Mouse (Mus musculus): ENCODE data around the gene Fkbp9. TPM values are rescaled to one million over a fixed set of nuclear protein-coding genes. Genes with fewer than 3 reads are reported as not detected.

Gene Fkbp9
- polyA plus RNA-seq, 1 experiment, result 31.8 TPM

- Histone ChIP-seq H3K27ac (ENCODE audit: insufficient read depth, low read length) (peak overlapping the region; percentile 83), H3K4me3 (ENCODE audit: insufficient read depth, low read length) (peak overlapping the region; percentile 58), H3K4me1 (ENCODE audit: control insufficient read depth, insufficient read depth, low read length) (peaks cover 2% of the 10 kb centered on the region; the same call in 1 of the 2 replicates)
- no peak for TF ChIP-seq POLR2A (IDR thresholded peaks at IDR 0.05; ENCODE audit: extremely low read depth, insufficient read depth, low read length)
- TF ChIP-seq CTCF (IDR thresholded peaks at IDR 0.05; ENCODE audit: extremely low read depth, insufficient read depth, low read length), result no peak
These were observed 33.8 kb upstream of the Fkbp9 start for GRCm38 (mm10) chr6:56798152-56798465.

DNA sequence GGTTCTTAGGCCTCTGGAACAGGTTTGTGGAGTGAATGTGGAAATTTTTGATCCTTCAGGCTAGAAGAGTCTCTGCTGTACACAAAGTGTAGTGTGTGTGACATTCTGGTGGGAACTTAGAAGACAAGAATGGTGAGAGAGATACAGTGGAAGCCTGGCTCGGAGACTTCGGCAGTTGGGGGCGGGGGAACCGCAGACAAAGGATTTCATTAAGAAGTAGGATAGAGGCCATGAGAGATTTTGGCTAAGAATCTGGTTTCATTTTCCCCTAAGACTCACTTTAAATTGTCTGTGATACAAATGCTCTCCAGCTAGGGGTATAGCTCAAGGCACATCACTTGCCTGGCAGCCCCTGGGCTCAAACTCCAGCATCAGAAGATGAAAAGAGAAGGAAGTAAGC, 26.8 kb upstream of the Fkbp9 start:
- Histone ChIP-seq H3K4me1 (ENCODE audit: control insufficient read depth, insufficient read depth, low read length) (peaks cover 2% of the 10 kb centered on the region; the same call in 1 of the 2 replicates), H3K27ac (ENCODE audit: insufficient read depth, low read length) (no peak overlapping the region), H3K4me3 (ENCODE audit: insufficient read depth, low read length) (no peak overlapping the region)
- TF ChIP-seq POLR2A (IDR thresholded peaks at IDR 0.05; ENCODE audit: extremely low read depth, insufficient read depth, low read length), result no peak
- TF ChIP-seq CTCF (IDR thresholded peaks at IDR 0.05; ENCODE audit: extremely low read depth, insufficient read depth, low read length), result no peak

DNA sequence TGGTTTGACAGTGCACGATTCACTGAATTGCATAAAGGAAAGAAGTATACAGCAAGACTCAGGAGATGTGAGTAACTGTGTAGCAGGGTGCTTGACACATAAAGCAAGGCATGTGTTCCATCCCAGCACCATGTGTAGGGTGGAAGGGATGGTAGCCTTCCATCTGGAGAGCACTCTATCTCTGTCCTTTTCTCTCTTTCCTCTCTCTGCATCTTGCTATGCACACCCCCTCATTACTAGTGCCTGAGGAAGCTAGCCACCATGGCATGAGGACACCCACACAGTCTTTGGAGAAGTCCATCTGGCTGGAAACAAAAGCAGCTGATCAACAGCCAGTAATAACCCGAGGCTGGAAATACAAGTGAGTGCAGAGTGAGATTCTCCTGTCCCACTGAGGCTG, 25.7 kb upstream of the Fkbp9 start:
- H3K4me1 ChIP-seq (ENCODE audit: control insufficient read depth, insufficient read depth, low read length), result peaks cover 2% of the 10 kb centered on the region; the same call in 1 of the 2 replicates
- no peak overlapping the region for H3K4me3 ChIP-seq (ENCODE audit: insufficient read depth, low read length)
- no peak overlapping the region for H3K27ac ChIP-seq (ENCODE audit: insufficient read depth, low read length)
- TF ChIP-seq POLR2A (IDR thresholded peaks at IDR 0.05; ENCODE audit: extremely low read depth, insufficient read depth, low read length), result no peak
- no peak for TF ChIP-seq CTCF (IDR thresholded peaks at IDR 0.05; ENCODE audit: extremely low read depth, insufficient read depth, low read length)

DNA sequence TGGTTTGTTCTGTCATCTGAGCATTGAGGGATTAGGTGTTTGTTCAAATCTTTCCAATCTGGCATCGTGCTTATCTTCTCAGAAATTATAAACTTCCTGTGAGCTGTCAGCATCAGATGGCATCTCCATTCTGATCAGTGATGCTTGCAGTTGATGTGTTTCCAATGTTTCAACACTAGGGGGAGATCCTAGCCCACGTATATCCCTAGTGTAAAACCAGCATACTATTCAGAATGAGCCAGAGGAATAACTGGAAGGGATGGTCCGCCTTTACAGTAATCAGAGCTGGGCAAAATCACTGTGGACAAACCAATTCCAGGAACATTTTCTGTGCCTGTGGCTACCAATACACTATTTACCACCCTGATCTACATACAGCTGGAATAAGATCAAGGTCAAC, 23.2 kb upstream of the Fkbp9 start:
- H3K4me3 ChIP-seq (ENCODE audit: insufficient read depth, low read length), result no peak overlapping the region
- peak; percentile 79 for TF ChIP-seq CTCF (IDR thresholded peaks at IDR 0.05; ENCODE audit: extremely low read depth, insufficient read depth, low read length)
- no peak for TF ChIP-seq POLR2A (IDR thresholded peaks at IDR 0.05; ENCODE audit: extremely low read depth, insufficient read depth, low read length)
- no peak overlapping the region for H3K27ac ChIP-seq (ENCODE audit: insufficient read depth, low read length)
- H3K4me1 ChIP-seq (ENCODE audit: control insufficient read depth, insufficient read depth, low read length), result peaks cover 2% of the 10 kb centered on the region; the same call in 1 of the 2 replicates

- no peak overlapping the region for H3K4me3 ChIP-seq (ENCODE audit: insufficient read depth, low read length)
- H3K27ac ChIP-seq (ENCODE audit: insufficient read depth, low read length), result no peak overlapping the region
- no peak for TF ChIP-seq CTCF (IDR thresholded peaks at IDR 0.05; ENCODE audit: extremely low read depth, insufficient read depth, low read length)
- no peak for TF ChIP-seq POLR2A (IDR thresholded peaks at IDR 0.05; ENCODE audit: extremely low read depth, insufficient read depth, low read length)
- H3K4me1 ChIP-seq (ENCODE audit: control insufficient read depth, insufficient read depth, low read length), result no peaks in the 10 kb centered on the region; the same call in 1 of the 2 replicates
These were observed 18.5 kb upstream of the Fkbp9 start for GRCm38 (mm10) chr6:56813332-56813731.

GRCm38 (mm10) chr6:56818436-56819123, 13.3 kb upstream of the Fkbp9 start:
- no peak overlapping the region for H3K4me3 ChIP-seq (ENCODE audit: insufficient read depth, low read length)
- no peaks in the 10 kb centered on the region for H3K4me1 ChIP-seq (ENCODE audit: control insufficient read depth, insufficient read depth, low read length)
- no peak overlapping the region for H3K27ac ChIP-seq (ENCODE audit: insufficient read depth, low read length)
- TF ChIP-seq CTCF (IDR thresholded peaks at IDR 0.05; ENCODE audit: extremely low read depth, insufficient read depth, low read length) (no peak), POLR2A (IDR thresholded peaks at IDR 0.05; ENCODE audit: extremely low read depth, insufficient read depth, low read length) (no peak)

GRCm38 (mm10) chr6:56819124-56819487, 12.8 kb upstream of the Fkbp9 start:
- Histone ChIP-seq H3K4me3 (ENCODE audit: insufficient read depth, low read length) (no peak overlapping the region), H3K27ac (ENCODE audit: insufficient read depth, low read length) (no peak overlapping the region)
- TF ChIP-seq CTCF (IDR thresholded peaks at IDR 0.05; ENCODE audit: extremely low read depth, insufficient read depth, low read length) (no peak), POLR2A (IDR thresholded peaks at IDR 0.05; ENCODE audit: extremely low read depth, insufficient read depth, low read length) (no peak)

GRCm38 (mm10) chr6:56825657-56826056, 6.2 kb upstream of the Fkbp9 start:
- Histone ChIP-seq H3K27ac (ENCODE audit: insufficient read depth, low read length) (no peak overlapping the region), H3K4me1 (ENCODE audit: control insufficient read depth, insufficient read depth, low read length) (no peaks in the 10 kb centered on the region), H3K4me3 (ENCODE audit: insufficient read depth, low read length) (no peak overlapping the region)
- TF ChIP-seq POLR2A (IDR thresholded peaks at IDR 0.05; ENCODE audit: extremely low read depth, insufficient read depth, low read length) (no peak), CTCF (IDR thresholded peaks at IDR 0.05; ENCODE audit: extremely low read depth, insufficient read depth, low read length) (no peak)

More at GRCm38 (mm10) chr6:56819124-56819487, 12.8 kb upstream of the Fkbp9 start:
- no peaks in the 10 kb centered on the region for H3K4me1 ChIP-seq (ENCODE audit: control insufficient read depth, insufficient read depth, low read length)

GRCm38 (mm10) chr6:56832407-56832796, 543 bp downstream of the Fkbp9 start:
- TF ChIP-seq POLR2A (IDR thresholded peaks at IDR 0.05; ENCODE audit: extremely low read depth, insufficient read depth, low read length) (no peak), CTCF (IDR thresholded peaks at IDR 0.05; ENCODE audit: extremely low read depth, insufficient read depth, low read length) (no peak)
- Histone ChIP-seq H3K4me1 (ENCODE audit: control insufficient read depth, insufficient read depth, low read length) (no peaks in the 10 kb centered on the region), H3K27ac (ENCODE audit: insufficient read depth, low read length) (no peak overlapping the region), H3K4me3 (ENCODE audit: insufficient read depth, low read length) (peak overlapping the region; percentile 42)

DNA sequence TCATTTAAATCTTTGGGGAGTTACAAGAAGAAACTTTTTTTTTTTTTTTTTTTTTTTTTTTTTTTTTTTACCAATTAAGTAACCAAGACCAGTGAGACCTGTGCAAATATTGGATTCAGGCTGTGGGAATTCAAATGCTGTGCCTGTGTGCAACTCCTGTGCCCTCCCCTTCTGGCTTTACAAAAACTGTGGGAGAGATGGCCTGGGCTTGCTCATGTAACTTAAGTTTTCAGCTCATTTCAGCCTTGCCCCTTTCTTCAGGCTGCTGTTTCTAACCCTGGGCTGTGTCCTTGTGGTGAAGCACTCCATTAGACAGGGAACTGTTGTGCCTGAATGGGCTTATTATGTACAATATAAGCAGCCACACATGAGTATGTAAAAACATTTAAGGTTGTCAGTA, 971 bp downstream of the Fkbp9 start:
- TF ChIP-seq CTCF (IDR thresholded peaks at IDR 0.05; ENCODE audit: extremely low read depth, insufficient read depth, low read length), result no peak
- TF ChIP-seq POLR2A (IDR thresholded peaks at IDR 0.05; ENCODE audit: extremely low read depth, insufficient read depth, low read length), result no peak
- no peak overlapping the region for H3K27ac ChIP-seq (ENCODE audit: insufficient read depth, low read length)
- H3K4me1 ChIP-seq (ENCODE audit: control insufficient read depth, insufficient read depth, low read length), result no peaks in the 10 kb centered on the region
- peak overlapping the region; percentile 42; the same call in 1 of the 2 replicates for H3K4me3 ChIP-seq (ENCODE audit: insufficient read depth, low read length)
